Mouse (Mus musculus) stomach, postnatal 0 days (tissue): ENCODE measurements around the gene D630045J12Rik.

Experiments
- CTCF ChIP-seq: IDR thresholded peaks from 2 replicates; pipeline ENCODE4 v1.5.1; 2016; ENCODE audit warnings: antibody characterized with exemption, low read depth, mild to moderate bottlenecking, moderate library complexity
- EP300 ChIP-seq: optimal IDR thresholded peaks from 2 replicates; pipeline ENCODE3; 2016; ENCODE audit warnings: antibody characterized with exemption

GRCm38 (mm10) chr6:38164705-38165104, 89.1 kb downstream of the D630045J12Rik start:
- TF ChIP-seq CTCF = no peak
- no peak for TF ChIP-seq EP300
